Mouse (Mus musculus) cerebellum, adult 2 months (tissue): ENCODE results near the gene Dydc1. TPM values are rescaled to one million over a fixed set of nuclear protein-coding genes. Genes with fewer than 3 reads are reported as not detected.

ENCODE experiments used
- DNase-seq, 2 experiments: peaks; one replicate each; pipeline ENCODE4 v3.0.0; 2021
- H3K27ac ChIP-seq: fragments of 200-500 bp; 2 replicates; pipeline ENCODE4 v1.5.1; 2012; ENCODE audit warnings: low read length, control low read depth, inconsistent platforms; ENCODE audit not compliant: insufficient read depth
- H3K27me3 ChIP-seq: fragments of 200-500 bp; 2 replicates; pipeline ENCODE4 v1.6.1; 2012; ENCODE audit warnings: inconsistent platforms, mild to moderate bottlenecking, low read length, moderate library complexity; ENCODE audit not compliant: control insufficient read depth, insufficient read depth
- H3K4me1 ChIP-seq: fragments of 200-500 bp; 2 replicates; pipeline ENCODE4 v1.6.1; 2011; ENCODE audit warnings: low read length; ENCODE audit not compliant: control insufficient read depth, insufficient read depth
- H3K4me3 ChIP-seq: fragments of 200-500 bp; replicated peaks from 2 replicates; pipeline ENCODE3; 2011; ENCODE audit warnings: mild to moderate bottlenecking, low read depth, low read length, control low read depth; ENCODE audit not compliant: insufficient read depth
- CTCF ChIP-seq: fragments of 200-500 bp; IDR thresholded peaks from 2 replicates; pipeline ENCODE4 v1.5.1; 2011; ENCODE audit warnings: low read depth, mild to moderate bottlenecking, control low read depth, low read length, moderate library complexity, borderline replicate concordance; ENCODE audit not compliant: insufficient read depth
- POLR2A ChIP-seq: fragments of 200-500 bp; IDR thresholded peaks from 2 replicates; pipeline ENCODE4 v1.6.1; 2011; ENCODE audit warnings: low read length, control low read depth, borderline replicate concordance; ENCODE audit not compliant: insufficient read depth
- WGBS: fragments of 180-500 bp; shearing (Covaris S2); methylation state at CpG from one replicate; pipeline ENCODE4 v1.1.7; 2018; 5-methylcytosine and 5-hydroxymethylcytosine counted together
- polyA plus RNA-seq: library from polyadenylated mRNA; depleted of rRNA; stranded (reverse); fragments of >200 nt; gene quantifications from 2 replicates; pipeline ENCODE4 v1.2.3, GENCODE M21; 2012

The Dydc1 gene
- polyA plus RNA-seq, 1 experiment: not detected

DNA sequence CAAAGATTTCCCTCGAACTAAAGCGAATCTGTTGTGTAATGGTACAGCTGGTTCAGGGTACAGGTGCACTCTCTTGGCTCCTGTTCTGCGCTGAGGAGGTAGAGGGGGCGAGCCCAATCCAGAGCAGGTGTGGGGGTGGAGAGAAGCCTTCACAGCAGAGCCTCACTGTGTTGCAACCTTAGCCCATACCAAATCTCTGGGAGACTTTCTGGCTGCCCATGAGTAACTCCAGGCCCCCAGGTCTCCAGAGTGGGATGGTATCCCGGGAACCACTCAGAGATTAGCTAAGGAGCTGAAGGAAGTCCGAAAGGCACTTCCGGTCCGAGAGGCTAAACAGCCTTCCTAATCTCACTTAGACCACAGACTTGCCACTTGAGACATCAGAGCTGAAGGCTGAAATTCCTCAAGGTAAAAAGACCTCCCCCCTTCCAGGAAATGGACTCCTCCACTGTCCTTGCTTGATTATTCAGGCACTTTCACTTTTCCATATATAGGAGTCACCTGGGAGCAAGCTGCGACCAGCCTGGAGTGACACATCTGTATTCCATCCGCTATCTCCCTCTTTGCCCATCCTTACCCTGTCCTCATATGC is 32.2 kb downstream of the Dydc1 start, which contains the start of gene Mat1a:
TSS of gene Mat1a (plus strand) at position 183 of the 592 bp plus-strand sequence.
- WGBS: 83% methylated on average over 10 of the region's 10 CpGs
- H3K27me3 ChIP-seq: no peaks in the 10 kb centered on the region
- TF ChIP-seq POLR2A: no peak
- TF ChIP-seq CTCF: no peak
- no peaks in the 10 kb centered on the region for H3K4me1 ChIP-seq
- H3K27ac ChIP-seq: no peak within 1 kb of the TSS
- no peak within 1 kb of the TSS for H3K4me3 ChIP-seq
- no peak for DNase-seq

DNA sequence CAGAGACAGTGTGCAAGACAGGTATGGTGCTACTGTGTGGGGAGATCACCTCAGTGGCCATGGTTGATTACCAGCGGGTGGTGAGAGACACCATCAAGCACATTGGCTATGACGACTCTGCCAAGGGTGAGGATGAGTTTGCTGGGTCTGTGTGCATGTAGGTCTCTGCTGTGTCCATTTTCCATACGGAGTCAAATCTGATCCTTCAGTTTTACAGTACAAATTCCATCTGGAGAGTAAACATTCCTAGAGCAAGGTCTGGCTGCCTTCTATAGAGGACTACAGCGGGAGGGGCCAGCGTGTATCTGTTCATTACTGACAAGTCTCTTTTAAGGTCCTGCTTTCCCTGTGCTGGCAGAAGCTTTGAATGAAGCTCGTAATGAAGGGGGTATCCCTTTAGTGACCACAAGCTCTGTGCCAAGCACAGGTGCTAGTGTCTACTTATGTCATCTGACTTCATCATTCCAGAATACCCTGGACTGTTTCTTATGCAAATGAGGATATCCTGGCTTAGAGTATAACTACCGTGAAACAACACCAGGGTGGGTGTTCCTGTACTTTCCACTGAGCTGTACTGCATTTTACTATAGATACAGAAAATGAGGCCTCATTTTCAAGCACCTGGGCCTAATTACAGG is 38.4 kb downstream of the Dydc1 start:
- DNase-seq: no peak
- Histone ChIP-seq H3K27ac (no peak overlapping the region), H3K4me3 (no peak overlapping the region), H3K4me1 (no peaks in the 10 kb centered on the region), H3K27me3 (no peaks in the 10 kb centered on the region)
- TF ChIP-seq CTCF (no peak), POLR2A (no peak)
- 84% methylated on average over 7 of the region's 7 CpGs for WGBS

DNA sequence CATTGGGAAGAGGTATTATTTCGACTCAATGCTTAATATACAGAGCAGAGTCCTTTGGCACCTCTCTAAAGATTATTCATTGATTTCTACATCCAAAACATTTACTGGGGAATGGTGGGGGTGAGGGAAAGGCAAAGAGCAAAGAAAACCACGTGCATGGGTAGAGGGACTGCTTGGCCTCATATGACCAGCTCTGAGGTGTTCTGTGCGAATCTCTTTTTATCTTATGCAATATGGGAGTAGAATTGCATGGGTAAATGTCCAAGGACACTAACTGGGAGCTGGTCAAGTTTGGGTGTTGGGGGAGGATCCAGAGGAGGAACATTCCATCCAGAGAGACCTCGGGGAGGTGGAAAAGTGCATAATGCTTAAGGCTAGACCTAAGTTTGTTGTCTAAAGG is 40.2 kb downstream of the Dydc1 start:
- no peak overlapping the region for H3K4me3 ChIP-seq
- no peak for DNase-seq
- no peaks in the 10 kb centered on the region for H3K27me3 ChIP-seq
- H3K27ac ChIP-seq: no peak overlapping the region
- no peaks in the 10 kb centered on the region for H3K4me1 ChIP-seq
- WGBS: 79% methylated on average over 4 of the region's 4 CpGs
- TF ChIP-seq POLR2A (no peak), CTCF (no peak)

DNA sequence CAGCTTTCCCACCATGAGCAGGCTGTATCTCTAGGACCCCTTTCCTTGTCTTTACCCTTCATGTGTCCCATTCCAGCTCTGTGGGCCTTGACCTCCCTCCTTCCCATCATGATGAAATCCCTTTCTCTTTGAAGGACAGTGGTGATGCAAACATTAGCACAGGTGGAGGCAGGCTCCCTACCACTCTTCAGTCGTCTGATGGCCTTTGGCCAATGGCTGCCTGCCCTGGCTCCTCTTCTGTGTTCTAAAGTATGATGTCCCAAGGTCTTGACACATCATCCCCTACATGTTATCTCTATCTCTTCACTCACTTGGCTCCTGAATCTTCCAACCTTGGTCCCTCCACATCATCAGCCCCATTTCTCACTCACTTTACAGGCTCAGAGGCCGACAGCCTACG is 43.6 kb downstream of the Dydc1 start:
- WGBS: 62% methylated on average over 3 of the region's 3 CpGs

DNA sequence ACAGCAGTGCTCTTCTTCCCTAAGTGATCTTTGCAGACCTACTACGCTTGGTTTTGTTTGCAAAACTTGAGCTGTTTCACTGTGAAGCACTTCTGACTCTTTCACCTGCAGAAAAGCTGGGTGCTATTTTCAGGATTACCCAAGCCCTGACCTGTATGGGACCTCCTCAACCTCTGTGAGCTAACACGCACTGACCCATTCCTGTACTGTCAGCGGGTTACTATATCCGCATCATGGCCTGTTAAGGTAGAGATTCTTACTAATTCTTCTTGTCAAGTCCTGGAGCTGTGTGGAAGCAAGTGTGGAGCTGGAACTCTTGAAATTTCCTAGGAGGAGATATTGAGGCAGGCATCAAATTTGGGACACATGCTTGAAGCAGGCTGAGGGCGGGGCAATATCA is 52.0 kb downstream of the Dydc1 start:
- no peaks in the 10 kb centered on the region for H3K4me1 ChIP-seq
- no peak for TF ChIP-seq CTCF
- TF ChIP-seq POLR2A: no peak
- no peaks in the 10 kb centered on the region; the same call in 1 of the 2 replicates for H3K27me3 ChIP-seq
- H3K4me3 ChIP-seq: no peak overlapping the region
- 89% methylated on average over 5 of the region's 5 CpGs for WGBS
- DNase-seq: no peak
- no peak overlapping the region for H3K27ac ChIP-seq

More for the DNA sequence above, 43.6 kb downstream of the Dydc1 start:
- no peaks in the 10 kb centered on the region for H3K27me3 ChIP-seq
- no peak for TF ChIP-seq CTCF
- TF ChIP-seq POLR2A: no peak
- peak; percentile 26 to 46 for DNase-seq
- H3K4me3 ChIP-seq: no peak overlapping the region
- H3K27ac ChIP-seq: no peak overlapping the region
- no peaks in the 10 kb centered on the region for H3K4me1 ChIP-seq

DNA sequence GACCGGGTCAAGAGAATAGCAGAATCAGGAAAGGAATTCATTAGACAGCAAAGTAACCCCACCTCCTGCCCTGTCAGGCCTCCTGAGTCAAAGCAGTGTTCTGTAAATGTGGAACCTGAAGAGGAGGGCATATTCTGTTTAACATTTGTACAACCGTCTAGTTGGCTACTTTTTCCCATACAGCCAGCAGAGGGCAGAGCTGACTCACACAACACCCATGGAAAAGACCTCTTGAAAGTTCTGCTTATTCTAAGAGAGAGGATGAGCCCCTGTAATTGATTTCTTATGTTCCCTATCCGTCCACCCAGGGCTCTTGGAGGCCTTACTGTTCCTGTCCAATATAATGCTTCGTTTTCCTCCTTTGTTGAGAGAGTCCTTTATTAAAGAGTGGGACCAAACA is 55.3 kb downstream of the Dydc1 start:
- DNase-seq: no peak
- TF ChIP-seq POLR2A: no peak
- no peak for TF ChIP-seq CTCF
- Histone ChIP-seq H3K27ac (no peak overlapping the region), H3K4me3 (no peak overlapping the region), H3K27me3 (no peaks in the 10 kb centered on the region; the same call in 1 of the 2 replicates), H3K4me1 (no peaks in the 10 kb centered on the region)
- WGBS: 24% methylated on average over 4 of the region's 4 CpGs

DNA sequence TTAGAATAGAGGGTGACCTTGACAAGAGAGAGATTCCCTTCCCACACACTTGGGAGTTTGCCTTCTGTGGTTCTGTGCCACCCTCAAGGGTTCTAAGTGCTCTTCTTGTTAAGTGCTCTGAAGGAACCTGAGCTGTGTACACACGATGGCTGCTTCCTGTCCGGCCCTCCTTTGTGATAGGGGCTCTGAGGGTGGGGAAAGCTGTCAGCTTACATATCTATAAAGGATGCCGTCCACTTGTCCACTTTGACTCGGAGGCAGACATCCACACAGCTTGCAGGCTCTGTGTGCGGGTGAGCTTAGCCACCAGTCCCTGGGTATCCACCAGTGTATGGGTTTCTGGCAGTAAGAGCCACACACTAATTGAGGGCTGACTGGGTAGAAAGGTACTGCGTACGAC is 58.8 kb downstream of the Dydc1 start, which contains the start of gene Sftpa1:
TSS of gene Sftpa1 (plus strand) at position 243 of the 400 bp plus-strand sequence.
- H3K4me1 ChIP-seq: no peaks in the 10 kb centered on the region
- H3K4me3 ChIP-seq: no peak within 1 kb of the TSS
- 85% methylated on average over 7 of the region's 7 CpGs for WGBS
- H3K27me3 ChIP-seq: no peaks in the 10 kb centered on the region
- TF ChIP-seq POLR2A (no peak), CTCF (no peak)
- H3K27ac ChIP-seq: no peak within 1 kb of the TSS
- DNase-seq: no peak

DNA sequence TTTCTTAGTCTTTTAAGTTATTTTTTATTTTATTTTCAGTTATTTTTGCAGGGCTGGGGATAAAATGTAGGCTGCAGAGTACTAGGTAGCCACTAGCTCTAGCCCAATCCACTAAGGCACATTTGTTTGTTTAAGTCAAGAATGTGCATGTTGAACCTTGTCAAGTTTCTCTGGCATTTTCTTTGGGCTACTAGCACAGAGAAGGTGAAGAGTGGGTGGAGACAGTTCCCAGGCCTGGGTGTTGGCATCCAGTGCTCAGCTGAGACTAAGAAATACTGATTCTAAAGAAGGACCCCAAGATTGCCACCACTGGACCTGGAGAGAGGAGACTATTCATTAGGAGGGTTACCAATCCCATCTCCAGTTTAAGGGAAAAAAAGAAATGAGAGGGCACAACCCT is 64.3 kb downstream of the Dydc1 start:
- TF ChIP-seq POLR2A (no peak), CTCF (no peak)
- DNase-seq: no peak
- Histone ChIP-seq H3K27ac (no peak overlapping the region), H3K4me1 (no peaks in the 10 kb centered on the region), H3K4me3 (no peak overlapping the region), H3K27me3 (no peaks in the 10 kb centered on the region)
